Mouse (Mus musculus) myocyte (in vitro differentiated cells): Measurements from ENCODE around the gene Clvs2.

ENCODE experiments used
- MAX ChIP-seq: IDR thresholded peaks from one replicate; pipeline ENCODE4 v1.6.1; 2011; ENCODE audit warnings: low read depth, mild to moderate bottlenecking, control low read depth
- MYOD1 ChIP-seq, 3 experiments: IDR thresholded peaks; one replicate each; pipeline ENCODE4 v1.6.1; 2011; ENCODE audit warnings: control low read depth in 2 of 3, low read depth in 2 of 3, mild to moderate bottlenecking in 2 of 3, moderate library complexity in 1 of 3; ENCODE audit not compliant: insufficient read length in 2 of 3, control insufficient read depth in 1 of 3
- MYOG ChIP-seq, 3 experiments: IDR thresholded peaks; one replicate each; pipeline ENCODE4 v1.6.1; 2011; ENCODE audit warnings: control low read depth in 2 of 3, low read depth in 2 of 3, mild to moderate bottlenecking in 2 of 3; ENCODE audit not compliant: insufficient read length in 2 of 3, control insufficient read depth in 1 of 3, insufficient read depth in 1 of 3
- POLR2A ChIP-seq: IDR thresholded peaks from one replicate; pipeline ENCODE4 v1.6.1; 2011; ENCODE audit warnings: low read depth, mild to moderate bottlenecking, control low read depth, moderate library complexity; ENCODE audit not compliant: insufficient read length
- POLR2AphosphoS2 ChIP-seq: IDR thresholded peaks from one replicate; pipeline ENCODE4 v1.6.1; 2011; ENCODE audit warnings: low read depth, control low read depth; ENCODE audit not compliant: insufficient read length
- TCF3 ChIP-seq: IDR thresholded peaks from one replicate; pipeline ENCODE4 v1.6.1; 2011; ENCODE audit warnings: low read depth, control low read depth; ENCODE audit not compliant: insufficient read length
- USF1 ChIP-seq: IDR thresholded peaks from one replicate; pipeline ENCODE4 v1.6.1; 2011; ENCODE audit warnings: low read depth, mild to moderate bottlenecking, control low read depth, moderate library complexity

- TF ChIP-seq POLR2AphosphoS2 (no peak), POLR2A (no peak), MYOG (IDR thresholded peaks at IDR 0.05; ENCODE audit: control insufficient read depth in 1 of 3, insufficient read depth in 1 of 3, insufficient read length in 2 of 3, low read depth in 2 of 3) (no peak), MAX (no peak), TCF3 (no peak), MYOD1 (IDR thresholded peaks at IDR 0.05; ENCODE audit: control insufficient read depth in 1 of 3, insufficient read length in 2 of 3, low read depth in 2 of 3) (no peak), USF1 (no peak)
These were observed 35.8 kb downstream of the Clvs2 start for GRCm38 (mm10) chr10:33588800-33589199.
